Mouse (Mus musculus) WW6 (cell line): ENCODE measurements around the gene Olfr481.

Experiments used
- DNase-seq: peaks from one replicate; pipeline ENCODE4 v3.0.0-alpha.2; 2013; ENCODE audit warnings: low read depth, low spot score

The Olfr481 gene

DNA sequence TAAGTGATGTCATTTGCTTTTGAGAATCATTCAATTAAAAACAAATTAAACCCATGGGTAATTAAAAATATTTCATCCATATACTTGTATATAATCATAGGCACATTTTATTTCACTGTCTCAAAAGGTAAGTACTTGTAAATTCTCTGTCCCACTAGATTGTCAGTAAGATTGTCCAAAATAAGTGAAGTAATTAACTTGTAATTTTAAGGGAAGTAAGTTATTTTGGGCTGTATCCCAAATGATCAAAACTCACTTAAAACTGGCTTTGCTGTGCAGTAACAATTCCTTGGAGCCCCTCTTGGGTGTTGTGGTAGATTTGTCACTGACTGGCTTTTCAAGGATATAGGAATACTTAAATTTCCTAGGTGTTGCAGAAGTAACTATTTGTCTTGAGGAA, at the start of gene Olfr481:
TSS of gene Olfr481 (plus strand) at position 301 of the 400 bp plus-strand sequence.
- no peak for DNase-seq

DNA sequence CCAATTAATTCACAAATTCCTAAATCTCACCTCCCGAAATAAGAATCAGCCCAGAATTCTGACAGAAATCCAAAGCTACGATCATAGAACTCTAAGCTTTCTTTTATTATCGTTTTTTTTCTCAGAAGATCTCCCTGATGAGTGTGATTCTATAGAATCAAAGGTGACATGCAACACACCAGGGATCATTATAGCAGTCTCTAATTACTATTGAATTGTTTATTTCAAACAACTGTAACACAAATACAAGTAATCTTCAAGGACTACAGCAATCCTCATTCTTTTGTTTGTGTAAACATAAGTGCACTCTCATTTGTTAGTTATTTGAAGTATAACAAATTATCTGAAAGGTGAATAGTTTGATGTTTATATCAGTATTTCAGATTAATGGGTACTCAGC, 45.8 kb upstream of the Olfr481 start, which contains the start of gene Olfr478:
TSS of gene Olfr478 (minus strand) at position 101 of the 400 bp plus-strand sequence.
- DNase-seq = no peak

DNA sequence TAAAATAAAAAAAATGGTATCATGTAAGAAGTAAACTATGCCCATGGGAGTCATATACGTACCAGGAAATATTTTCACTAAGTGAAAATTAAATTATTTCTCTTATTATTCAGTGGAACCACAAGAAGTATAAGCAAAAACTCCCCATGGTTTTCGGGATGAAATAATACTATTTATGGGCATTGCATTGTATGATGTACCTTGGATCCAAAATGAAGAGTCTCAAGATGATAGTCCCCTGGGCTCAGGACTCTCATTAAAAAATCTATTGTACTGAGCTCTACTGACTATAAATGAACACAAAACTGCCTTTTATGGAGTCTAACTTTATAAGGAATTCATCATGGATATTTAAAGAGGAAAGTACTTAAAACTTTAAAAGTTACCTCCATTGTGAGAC, 29.3 kb upstream of the Olfr481 start, which contains the start of gene Olfr479:
TSS of gene Olfr479 (plus strand) at position 301 of the 400 bp plus-strand sequence.
- DNase-seq = no peak

GRCm38 (mm10) chr7:108067246-108067645, 12.4 kb upstream of the Olfr481 start, which contains the start of gene Olfr480:
Gene Olfr480 (minus strand): TSS chr7:108067346.
- no peak for DNase-seq

- no peak for DNase-seq
Observed at GRCm38 (mm10) chr7:108097486-108097885, 17.8 kb downstream of the Olfr481 start, which contains the start of gene Olfr482. Gene Olfr482 (minus strand): TSS chr7:108097586.

DNA sequence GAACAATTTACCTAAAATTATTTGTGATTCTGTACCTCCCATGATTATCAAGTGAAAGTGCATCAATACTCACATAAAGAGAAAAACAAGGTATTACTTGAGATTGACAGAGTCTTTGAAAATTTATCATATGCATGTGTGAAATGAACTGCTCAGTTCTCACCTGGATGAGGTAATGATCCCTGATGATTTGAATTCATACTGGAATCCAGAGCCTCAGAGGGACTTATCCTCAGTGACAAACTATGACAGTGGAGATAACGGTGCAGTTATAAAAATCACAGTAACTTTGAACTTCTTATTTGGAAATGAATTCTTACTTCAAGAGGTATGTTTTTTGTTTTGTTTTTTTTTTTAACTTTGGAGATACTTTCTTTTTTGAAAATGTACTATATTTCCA, 20.9 kb downstream of the Olfr481 start, which contains the start of gene Olfr483:
TSS of gene Olfr483 (plus strand) at position 301 of the 400 bp plus-strand sequence.
- DNase-seq = no peak

- peak; percentile 18 for DNase-seq
Observed at GRCm38 (mm10) chr7:108120681-108121080, 41.0 kb downstream of the Olfr481 start.

DNA sequence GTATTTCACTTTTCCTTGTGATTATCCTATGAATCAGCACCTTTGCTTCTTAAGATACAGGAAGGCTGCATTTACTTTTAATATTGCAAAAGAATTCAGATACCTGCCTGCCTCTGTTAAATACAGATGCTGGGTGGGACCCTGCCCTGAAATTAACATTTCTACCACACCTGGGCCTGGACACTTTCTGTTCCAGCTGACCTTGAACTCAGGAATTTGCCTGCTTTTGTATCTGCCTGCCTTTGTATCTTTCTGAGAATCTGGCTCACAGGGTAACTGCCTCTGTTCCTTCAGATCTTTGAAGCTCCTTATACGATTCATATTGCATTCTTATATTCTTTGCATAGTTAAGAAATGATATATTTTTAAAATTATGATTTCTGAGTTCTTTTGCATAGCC, 41.8 kb downstream of the Olfr481 start:
- no peak for DNase-seq

DNA sequence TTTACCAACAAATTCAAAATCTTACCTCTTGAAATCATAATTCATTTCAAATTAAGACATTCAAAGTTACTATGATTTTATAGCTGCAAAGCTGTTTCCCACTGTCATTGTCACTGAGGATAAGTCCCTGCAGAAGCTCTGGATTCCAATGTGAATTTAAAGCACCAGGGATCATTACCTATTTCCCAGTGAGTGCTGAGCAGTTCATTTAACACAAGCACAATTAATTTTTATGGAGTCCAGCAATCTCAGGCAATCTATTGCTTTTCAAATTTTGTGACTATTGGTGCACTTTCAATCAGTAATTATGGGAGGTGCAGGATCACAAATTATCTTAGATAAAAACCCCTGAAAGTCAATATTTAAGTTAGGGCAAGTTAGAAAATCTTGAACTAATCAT, 47.7 kb downstream of the Olfr481 start, which contains the start of gene Olfr484:
TSS of gene Olfr484 (minus strand) at position 101 of the 400 bp plus-strand sequence.
- no peak for DNase-seq
